Mouse (Mus musculus): ENCODE data around the gene Smg6. TPM values are rescaled to one million over a fixed set of nuclear protein-coding genes. Genes with fewer than 3 reads are reported as not detected.
"Not testable (repeated sequence)": the region's sequence is repeated elsewhere in the genome, so short reads cannot be mapped to it uniquely, and the experiment has no call there.

The Smg6 gene
- total RNA-seq, 1 experiment from 2014 or later: 48.2 TPM

DNA sequence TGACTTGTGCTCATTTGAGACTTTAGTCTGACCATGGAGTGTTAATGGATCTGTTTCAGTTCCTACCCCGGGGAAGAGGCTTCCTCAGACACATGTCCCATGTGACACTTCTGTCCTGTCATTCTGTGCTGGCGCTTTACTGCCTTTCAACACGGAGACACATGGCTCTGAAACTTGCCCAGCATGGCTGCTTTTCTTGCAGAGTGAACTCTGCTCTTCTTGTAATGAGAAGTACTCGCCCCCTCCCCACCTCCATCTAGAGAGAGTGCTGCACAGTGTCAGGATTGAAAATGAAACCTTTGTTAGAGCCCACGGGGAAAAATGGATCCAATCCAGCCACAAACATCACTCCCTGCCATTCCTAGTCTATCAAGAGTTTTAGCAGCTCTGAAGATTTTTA lies 62.5 kb downstream of the Smg6 start:
- no peak for ATAC-seq (ENCODE audit: extremely low read depth, insufficient number of reproducible peaks, low FRiP score, poor library complexity, severe bottlenecking)

DNA sequence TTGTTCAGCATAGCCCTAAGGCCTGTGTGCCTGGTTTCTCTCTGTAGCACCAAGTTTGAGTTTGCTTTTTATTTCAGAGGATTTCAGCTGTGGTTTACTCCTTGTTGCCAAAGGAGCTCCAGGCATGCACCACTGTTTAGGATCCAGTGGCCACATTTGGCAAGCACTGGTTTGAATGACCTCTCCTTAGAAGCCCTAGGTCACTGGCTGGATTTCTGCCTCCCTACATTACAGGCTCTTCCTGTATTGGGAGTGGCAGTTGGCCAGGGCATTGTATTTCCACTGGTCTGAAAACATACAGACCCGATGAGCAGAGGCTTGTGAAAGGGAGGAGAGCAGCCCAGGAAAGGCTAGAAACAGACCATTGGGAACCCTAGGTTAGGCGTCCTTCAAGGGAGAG lies 63.4 kb downstream of the Smg6 start:
- ATAC-seq (ENCODE audit: extremely low read depth, insufficient number of reproducible peaks, low FRiP score, poor library complexity, severe bottlenecking): no peak

DNA sequence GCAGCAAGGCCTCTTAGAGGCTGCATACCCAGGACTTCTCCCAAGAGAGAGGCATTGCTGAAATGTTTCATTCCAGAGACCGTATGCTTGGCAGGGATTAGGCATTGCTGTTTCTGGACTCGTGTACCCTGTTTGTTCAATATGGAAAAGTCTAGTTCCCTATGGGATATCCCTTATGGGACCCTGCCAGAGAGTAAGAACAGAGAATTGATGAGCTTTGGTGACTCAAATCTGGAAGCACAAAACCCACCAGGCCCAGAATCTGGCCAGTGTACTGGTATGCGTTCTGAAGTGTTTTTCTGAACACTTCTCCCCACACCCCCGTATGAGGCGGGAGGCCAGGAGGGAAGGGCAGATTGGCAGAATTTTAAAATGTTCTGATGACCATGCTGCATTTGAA lies 64.9 kb downstream of the Smg6 start:
- ATAC-seq (ENCODE audit: extremely low read depth, insufficient number of reproducible peaks, low FRiP score, poor library complexity, severe bottlenecking): no peak

DNA sequence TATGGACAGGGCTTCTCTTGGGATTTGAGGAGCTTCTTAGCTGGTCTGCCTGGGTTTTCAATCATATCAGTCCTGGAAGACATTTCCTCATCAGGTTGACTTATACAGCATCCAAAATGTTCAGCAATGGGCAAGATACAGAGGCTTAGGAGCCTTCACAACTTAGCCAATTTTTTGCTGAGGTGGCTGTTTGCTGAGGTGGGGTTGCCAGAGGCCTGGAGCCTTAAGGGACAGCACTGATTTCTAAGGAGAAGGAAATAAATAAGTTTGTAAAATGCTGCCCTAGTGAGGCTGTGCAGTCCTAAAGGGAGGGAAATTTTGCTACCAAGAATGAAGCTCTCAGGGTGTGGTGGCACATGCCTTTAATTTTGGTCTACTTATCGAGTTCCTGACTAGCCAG lies 65.7 kb downstream of the Smg6 start:
- ATAC-seq (ENCODE audit: extremely low read depth, insufficient number of reproducible peaks, low FRiP score, poor library complexity, severe bottlenecking): no peak

DNA sequence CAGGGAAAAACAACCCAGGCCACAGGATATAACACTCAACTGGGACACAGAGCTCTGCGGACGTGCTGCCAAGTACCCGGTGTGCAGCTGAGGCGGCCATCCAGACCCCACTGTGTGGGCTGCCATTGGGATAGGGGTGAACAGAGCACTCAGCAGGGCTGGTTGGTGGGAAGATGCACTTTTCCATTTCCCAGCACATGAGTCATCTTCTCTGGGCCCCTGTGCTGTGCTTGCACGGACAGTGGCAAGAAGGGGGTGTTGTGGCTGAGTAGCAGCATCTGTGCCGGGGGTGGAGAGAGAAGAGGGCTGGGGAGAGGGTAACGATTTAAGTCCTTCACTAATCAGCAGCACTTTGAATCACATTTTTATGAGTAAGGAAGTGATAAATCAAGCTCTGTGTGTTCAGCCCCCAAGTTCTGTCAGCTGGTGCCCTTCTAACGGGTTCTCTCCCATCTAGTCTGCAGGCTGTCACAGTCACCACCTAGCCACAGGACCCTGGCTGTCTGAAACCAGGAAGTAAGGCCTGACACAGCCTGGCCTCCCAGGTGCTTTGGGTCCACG lies 66.9 kb downstream of the Smg6 start:
- ATAC-seq (ENCODE audit: extremely low read depth, insufficient number of reproducible peaks, low FRiP score, poor library complexity, severe bottlenecking): no peak

DNA sequence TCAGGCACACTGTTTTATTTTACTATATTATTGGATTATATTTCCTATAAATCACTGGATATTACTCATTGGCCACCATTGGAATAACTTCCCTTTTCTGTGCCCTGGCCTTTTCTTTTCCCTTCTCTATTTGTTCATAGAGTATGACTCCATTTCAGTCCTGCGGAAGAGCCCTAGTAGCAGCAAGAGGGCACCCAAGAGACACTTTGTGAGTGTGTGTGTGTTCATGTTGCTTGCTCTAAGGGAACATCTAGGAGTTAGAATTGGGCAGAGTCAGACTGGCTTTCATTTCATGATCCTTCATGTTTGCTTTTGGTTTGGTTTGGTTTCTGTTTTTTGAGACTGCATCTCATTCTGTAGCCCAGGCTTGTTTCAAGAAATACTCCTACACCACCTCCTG lies 68.5 kb downstream of the Smg6 start:
- no peak for ATAC-seq (ENCODE audit: extremely low read depth, insufficient number of reproducible peaks, low FRiP score, poor library complexity, severe bottlenecking)

DNA sequence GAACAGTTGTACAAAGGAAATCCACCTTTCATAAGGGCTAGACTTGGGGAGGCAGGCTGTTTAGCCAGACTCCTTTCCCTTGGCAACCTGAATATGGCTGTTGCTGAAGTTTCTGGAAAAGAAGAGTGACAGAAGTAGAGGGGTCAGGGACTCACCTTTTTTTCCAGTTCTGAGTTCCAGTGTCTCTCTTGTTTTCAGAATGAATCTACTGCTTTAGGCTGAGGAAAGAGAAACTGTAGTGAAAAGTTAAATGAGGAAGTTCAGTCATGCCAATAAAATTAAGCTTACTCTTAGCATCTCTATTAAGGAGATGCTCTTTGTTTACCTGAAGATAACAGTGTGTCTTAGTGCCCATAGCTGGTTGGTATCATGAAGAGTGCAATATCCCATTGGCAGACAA lies 69.2 kb downstream of the Smg6 start:
- no peak for ATAC-seq (ENCODE audit: extremely low read depth, insufficient number of reproducible peaks, low FRiP score, poor library complexity, severe bottlenecking)

DNA sequence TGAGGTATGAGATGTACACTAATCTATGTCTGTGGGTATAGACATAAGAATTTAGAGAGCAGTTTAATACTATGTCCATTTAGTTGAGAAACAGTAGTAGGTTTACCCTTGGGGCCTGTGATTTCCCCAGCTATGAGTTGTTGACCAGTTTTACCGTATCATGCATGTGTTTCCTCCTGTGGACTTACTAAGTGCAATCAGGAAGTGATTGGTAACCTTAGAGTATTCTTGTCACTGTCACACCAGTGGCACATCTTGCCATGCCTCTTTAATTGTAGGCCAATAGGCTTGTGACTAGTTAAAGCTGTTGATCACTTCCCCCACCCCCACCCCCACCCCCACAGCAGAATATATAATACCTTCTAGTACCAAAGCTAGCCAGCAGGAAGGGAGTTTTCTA lies 70.9 kb downstream of the Smg6 start:
- no peak for ATAC-seq (ENCODE audit: extremely low read depth, insufficient number of reproducible peaks, low FRiP score, poor library complexity, severe bottlenecking)

DNA sequence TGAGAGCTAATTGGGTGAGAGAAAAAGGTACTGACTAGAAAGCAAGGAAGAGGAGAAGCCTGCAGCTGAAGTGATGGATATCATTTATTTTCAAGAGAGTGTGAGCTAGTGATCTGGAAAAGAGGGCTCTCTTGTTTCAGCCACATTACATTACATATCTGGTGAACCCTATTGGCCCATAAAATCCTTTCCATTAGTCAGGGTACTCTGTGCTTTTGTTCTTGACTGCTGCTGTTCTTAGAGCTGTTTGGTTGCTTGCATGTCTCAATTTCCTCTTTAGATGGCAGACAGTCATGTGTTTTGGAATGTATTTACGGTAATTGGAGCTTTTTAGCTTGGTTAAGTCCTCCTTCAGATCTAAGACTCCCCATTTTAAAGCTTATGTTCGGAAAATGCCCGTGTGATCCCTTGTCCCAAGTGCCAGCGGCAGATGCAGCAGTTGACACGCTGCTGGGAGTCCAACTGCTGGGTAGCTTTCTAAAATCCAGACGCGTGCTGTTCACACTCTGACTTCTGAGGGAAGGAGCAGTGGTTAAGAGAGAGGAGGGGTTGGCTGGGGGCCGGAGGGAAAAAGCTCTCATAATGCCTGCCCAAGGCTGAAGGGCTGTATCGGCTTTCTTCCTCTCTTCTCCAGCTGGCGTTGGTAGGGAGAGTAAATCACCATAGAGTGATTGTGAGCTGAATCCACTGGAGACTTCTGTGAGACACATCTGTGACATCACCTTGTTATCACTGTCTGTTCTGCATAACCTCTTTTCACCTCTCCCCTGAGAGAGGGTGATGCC lies 75.4 kb downstream of the Smg6 start:
- ATAC-seq (ENCODE audit: extremely low read depth, insufficient number of reproducible peaks, low FRiP score, poor library complexity, severe bottlenecking): no peak

DNA sequence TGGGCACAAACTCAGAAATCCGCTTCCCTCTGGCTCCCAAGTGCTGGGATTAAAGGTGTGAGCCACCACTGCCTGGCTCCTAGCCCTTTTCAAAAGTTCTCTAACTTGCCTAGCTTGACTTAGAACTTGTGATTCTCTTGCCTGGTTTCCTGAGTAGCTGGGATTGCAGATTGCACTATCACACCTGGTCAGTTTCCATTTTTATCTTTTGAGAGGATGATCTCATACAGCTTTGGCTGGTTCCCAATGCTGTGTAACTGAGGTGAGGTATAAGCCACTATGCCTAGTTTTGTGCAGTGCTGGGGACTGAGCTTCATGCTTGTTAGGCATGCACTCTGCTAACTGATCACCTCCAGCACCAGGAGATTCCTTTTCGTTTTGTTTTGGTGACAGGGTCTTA lies 82.6 kb downstream of the Smg6 start:
- no peak for ATAC-seq (ENCODE audit: extremely low read depth, insufficient number of reproducible peaks, low FRiP score, poor library complexity, severe bottlenecking)

DNA sequence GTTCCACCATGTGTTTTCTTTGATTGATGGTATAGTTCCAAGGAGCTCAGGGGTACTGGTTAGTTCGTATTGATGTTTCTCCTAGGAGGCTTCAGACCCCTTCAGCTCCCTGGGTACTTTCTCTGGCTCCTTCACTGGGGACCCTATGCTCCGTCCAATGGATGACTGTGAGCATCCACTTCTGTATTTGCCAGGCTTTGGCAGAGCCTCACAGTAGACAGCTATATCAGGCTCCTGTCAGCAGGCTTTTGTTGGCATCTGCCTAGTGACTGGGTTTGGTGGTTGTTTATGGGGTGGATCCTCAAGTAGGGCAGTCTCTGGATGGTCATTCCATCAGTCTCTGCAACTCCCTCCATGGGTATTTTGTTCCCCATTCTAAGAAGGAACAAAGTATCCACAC lies 83.9 kb downstream of the Smg6 start:
- not testable (repeated sequence) for ATAC-seq (ENCODE audit: extremely low read depth, insufficient number of reproducible peaks, low FRiP score, poor library complexity, severe bottlenecking)

DNA sequence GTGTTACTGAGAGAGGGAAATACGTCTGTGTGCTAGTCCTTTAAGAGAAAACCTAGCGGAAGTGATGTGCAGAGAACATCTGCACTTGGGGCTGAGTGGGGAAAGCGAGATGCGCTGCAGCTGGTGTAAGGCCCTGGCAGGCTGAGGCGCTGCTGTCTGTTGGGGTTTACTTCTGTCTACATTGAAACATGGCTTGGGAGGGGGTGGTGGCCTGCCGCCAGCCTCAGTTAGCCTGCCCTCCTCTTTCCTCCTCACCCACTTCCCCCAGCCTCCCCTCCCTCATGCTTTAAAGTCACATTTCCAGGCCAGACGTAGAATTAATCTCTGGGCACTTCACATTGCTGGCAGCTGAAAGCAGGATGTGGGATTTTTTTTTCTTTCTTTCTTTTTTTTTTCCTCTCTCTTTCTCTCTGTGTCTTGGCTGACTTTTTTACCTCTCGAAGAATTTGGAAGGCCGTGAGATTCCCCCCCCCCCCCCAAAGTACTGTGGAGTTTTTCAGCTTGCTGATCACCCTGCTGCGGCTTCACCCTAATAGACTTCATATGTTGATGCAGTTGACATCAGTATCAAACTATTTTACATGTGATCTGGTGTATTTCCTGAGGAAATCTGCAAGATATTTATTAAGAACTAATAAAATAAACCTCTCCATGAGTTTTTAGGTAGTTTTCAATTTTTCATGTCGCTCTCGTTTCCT lies 87.5 kb downstream of the Smg6 start:
- peak; percentile 64; the same call in 1 of the 2 replicates for ATAC-seq (ENCODE audit: extremely low read depth, insufficient number of reproducible peaks, low FRiP score, poor library complexity, severe bottlenecking)

DNA sequence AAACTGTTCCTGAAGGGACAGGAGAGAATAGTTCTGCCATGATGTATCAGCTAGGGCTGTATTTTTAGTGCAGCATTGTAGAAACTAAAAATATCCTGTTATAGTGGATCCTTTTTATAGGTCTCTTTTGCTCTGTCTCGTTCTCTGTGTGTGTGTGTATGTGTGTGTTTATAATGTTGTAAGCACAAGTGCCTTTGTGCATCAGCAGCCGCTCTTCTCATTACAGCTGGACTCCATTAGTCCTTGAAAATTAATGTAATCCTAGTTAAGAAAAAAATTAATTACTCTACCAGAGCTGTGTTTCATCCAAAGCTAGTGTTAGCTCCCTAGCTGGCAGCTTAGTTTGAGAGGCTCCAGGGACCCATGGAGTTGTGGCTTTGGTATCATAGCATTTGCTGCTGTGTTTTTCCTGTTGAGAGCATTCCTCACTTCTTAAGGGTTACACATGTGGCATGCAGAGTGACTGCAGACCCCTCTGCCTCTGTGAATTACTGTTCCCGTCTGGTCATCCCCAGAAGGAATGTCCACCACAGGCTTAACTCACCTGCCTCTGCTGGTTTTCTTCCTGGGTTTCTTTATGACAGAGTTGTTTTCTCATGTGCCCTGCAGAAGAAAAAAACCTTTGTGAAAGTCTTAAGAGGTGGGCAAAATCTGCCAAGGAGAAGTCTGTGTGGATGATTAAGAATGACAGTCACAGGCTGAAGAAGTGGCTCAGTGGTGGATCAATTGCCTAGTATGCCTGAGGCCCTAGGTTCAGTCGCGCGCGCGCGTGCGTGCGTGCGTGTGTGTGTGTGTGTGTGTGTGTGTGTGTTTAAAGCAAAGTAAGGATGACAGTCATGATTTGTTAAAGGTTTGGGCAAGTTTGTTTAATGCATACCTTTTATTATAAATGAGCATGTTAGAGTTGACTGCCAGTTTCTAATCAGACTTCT lies 88.4 kb downstream of the Smg6 start:
- no peak for ATAC-seq (ENCODE audit: extremely low read depth, insufficient number of reproducible peaks, low FRiP score, poor library complexity, severe bottlenecking)

DNA sequence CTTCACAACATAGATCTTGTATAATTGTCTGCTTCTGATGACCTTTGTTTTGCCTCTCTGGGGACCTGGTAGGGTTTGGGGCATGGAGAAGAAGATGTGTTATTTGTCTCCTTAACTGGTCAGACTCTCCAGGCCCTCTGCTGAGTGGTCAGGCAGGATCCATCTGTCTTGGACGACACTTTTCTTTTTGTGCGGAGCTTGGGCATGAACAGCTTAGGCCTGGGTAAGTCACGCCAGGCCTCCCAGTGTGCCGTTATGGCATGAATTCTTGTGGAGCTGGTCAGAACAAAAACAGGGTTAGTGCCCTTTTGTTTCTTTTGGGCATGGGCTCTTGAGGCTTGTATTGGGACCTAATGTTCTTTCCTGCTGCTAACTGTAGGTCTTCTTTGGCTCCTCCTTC lies 89.2 kb downstream of the Smg6 start:
- no peak for ATAC-seq (ENCODE audit: extremely low read depth, insufficient number of reproducible peaks, low FRiP score, poor library complexity, severe bottlenecking)

DNA sequence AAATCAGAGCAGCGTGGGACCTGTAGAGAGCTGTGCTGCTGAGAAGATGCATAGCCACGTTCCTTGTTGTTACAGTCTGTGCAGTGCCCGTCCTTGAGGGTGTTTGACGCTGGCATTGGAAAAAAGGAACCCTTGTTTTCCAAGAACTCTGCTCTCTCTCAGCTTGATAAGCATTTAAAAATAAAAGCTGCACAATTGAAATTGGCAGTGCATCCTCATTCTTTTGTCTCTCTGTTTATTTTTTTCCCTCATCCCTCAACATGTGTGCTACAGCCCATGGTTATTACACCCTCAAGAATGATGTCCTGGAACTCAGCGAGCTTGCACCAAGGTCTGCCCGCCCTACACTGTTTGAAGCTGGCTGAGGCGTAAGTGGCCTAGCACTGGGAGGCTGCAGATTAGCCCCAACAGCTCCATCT lies 89.8 kb downstream of the Smg6 start:
- no peak for ATAC-seq (ENCODE audit: extremely low read depth, insufficient number of reproducible peaks, low FRiP score, poor library complexity, severe bottlenecking)

DNA sequence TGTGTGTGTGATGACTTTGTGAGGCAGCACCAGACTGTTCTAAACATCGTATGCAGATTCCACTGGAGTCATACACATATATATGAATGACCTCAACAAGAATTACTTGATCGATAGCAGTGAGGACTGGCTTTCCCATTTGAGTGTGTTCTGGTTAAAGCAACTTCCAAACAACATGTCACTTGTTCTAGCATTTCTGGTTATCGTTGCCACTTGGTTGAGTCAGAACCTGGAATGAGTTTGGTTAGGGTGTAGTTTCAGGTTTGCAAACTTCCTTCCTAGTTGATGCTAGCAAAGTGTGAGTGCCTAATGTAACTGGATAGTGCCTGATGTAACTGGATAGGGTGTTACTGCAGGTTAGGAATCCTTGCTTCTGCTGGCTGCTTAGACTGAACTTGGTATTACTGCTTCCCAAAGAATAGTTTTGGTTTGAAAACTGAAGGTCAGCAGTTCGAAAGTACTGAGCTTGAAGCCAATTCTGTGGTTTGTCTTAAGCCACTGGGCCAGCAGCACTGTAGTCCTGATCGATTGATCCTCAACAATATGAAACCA lies 90.8 kb downstream of the Smg6 start:
- no peak for ATAC-seq (ENCODE audit: extremely low read depth, insufficient number of reproducible peaks, low FRiP score, poor library complexity, severe bottlenecking)

DNA sequence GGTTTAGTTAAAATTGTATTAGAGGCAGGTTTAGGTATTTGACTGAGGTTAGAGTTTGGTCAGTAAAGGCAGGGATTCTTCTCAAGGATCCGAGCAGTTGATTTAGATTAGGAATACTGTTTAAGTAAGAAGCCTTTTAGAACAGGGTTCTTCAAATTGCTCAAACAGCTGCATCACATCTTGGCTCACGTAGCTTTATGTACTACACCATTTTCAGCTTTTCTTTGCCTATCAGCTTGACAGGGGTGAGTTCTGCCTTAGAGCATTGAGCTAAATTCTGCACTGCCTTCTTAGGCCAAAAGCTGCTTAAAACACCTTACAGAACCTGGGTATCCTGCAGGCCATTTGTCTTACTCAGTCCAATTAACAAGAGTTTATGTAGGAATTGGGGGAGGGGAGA lies 92.2 kb downstream of the Smg6 start:
- no peak for ATAC-seq (ENCODE audit: extremely low read depth, insufficient number of reproducible peaks, low FRiP score, poor library complexity, severe bottlenecking)

DNA sequence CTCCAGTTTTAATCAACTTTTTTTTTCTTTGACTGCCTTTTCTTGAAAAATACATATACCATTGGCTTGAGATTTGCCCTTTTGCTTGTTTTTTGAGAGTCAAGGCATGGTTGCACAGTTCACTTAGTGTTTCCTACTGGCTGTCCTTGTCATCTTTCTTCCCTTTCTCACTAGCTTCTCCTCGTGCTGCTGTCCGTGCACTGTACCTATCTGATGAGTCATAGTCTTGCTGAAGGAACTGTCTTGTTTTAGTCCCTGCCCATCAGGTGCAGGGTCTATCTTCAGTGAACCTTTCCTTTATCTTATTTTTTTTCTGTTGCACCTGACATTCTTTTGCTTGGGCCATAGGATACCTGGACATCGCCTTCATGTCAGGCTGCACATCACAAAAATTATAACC lies 101.4 kb downstream of the Smg6 start:
- ATAC-seq (ENCODE audit: extremely low read depth, insufficient number of reproducible peaks, low FRiP score, poor library complexity, severe bottlenecking): no peak

DNA sequence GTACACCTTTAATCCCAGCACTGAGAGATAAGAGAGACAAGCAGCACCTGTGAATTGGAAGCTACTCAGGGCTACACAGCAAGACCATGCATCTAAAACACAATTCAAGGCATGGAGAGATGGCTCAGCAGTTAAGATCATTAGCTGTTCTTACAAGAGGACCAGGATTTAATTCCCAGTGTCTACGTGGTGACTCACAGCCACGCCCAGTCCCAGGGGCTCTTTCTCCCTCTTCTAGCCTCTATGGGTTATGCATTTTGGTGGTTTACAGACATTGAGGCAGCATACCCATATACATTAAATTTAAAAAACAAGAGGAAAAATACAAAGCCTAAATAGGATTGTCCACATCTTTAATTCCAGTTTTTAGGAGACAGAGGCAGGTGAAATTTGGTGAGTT lies 102.0 kb downstream of the Smg6 start:
- no peak for ATAC-seq (ENCODE audit: extremely low read depth, insufficient number of reproducible peaks, low FRiP score, poor library complexity, severe bottlenecking)
